Mouse (Mus musculus) liver, postnatal 0 days (tissue): ENCODE data around the gene Nup43. TPM values are rescaled to one million over a fixed set of nuclear protein-coding genes. Genes with fewer than 3 reads are reported as not detected.

Experiments used
- ATAC-seq: fragments of 200-750 bp; cut with Nextera tagmentation; 2 replicates; pipeline ENCODE4 v1.8.0; 2017; ENCODE audit warnings: mild to moderate bottlenecking, moderate library complexity
- DNase-seq: peaks from one replicate; pipeline ENCODE4 v3.0.0-alpha.2; 2016
- H3K27ac ChIP-seq: fragments of 300-500 bp; sonication (generic); 2 replicates; pipeline ENCODE4 v1.5.1; 2014; ENCODE audit warnings: antibody characterized with exemption, moderate library complexity, mild to moderate bottlenecking, low read depth
- H3K27me3 ChIP-seq: fragments of 300-500 bp; sonication (generic); 2 replicates; pipeline ENCODE4 v1.6.1; 2014; ENCODE audit warnings: low read length, control low read depth, mixed read lengths; ENCODE audit not compliant: insufficient read depth
- H3K36me3 ChIP-seq: fragments of 300-500 bp; sonication (generic); replicated peaks from 2 replicates; pipeline ENCODE4 v1.6.1; 2014; ENCODE audit warnings: mild to moderate bottlenecking, control low read depth, low read length, moderate library complexity, mixed read lengths; ENCODE audit not compliant: insufficient read depth
- H3K4me1 ChIP-seq: fragments of 300-500 bp; sonication (generic); 2 replicates; pipeline ENCODE4 v1.6.1; 2014; ENCODE audit warnings: antibody characterized with exemption, mild to moderate bottlenecking, control low read depth; ENCODE audit not compliant: insufficient read depth
- H3K4me2 ChIP-seq: fragments of 300-500 bp; sonication (generic); 2 replicates; pipeline ENCODE4 v1.6.1; 2014; ENCODE audit warnings: low read depth, mild to moderate bottlenecking, low read length, moderate library complexity, mixed read lengths
- H3K4me3 ChIP-seq: fragments of 300-500 bp; sonication (generic); 2 replicates; pipeline ENCODE4 v1.5.1; 2014; ENCODE audit warnings: low read depth, low read length
- H3K9ac ChIP-seq: fragments of 300-500 bp; sonication (generic); replicated peaks from 2 replicates; pipeline ENCODE4 v1.6.1; 2014; ENCODE audit warnings: mild to moderate bottlenecking, moderate library complexity
- H3K9me3 ChIP-seq: fragments of 300-500 bp; sonication (generic); 2 replicates; pipeline ENCODE4 v1.6.1; 2016; ENCODE audit warnings: mild to moderate bottlenecking, control low read depth, low read length, mixed read lengths
- CTCF ChIP-seq: sonication (generic); IDR thresholded peaks from 2 replicates; pipeline ENCODE4 v1.5.1; 2016; ENCODE audit warnings: antibody characterized with exemption, low read depth
- EP300 ChIP-seq: IDR thresholded peaks from 2 replicates; pipeline ENCODE4 v1.6.1; 2016; ENCODE audit warnings: antibody characterized with exemption, low read depth, mild to moderate bottlenecking
- WGBS: fragments of 180-500 bp; shearing (Covaris S2); extraction: QIAGEN DNeasy Blood & Tissue Kit; methylation state at CpG from one replicate; pipeline ENCODE4 v1.1.7; 2014; ENCODE audit not compliant: insufficient replicate concordance; 5-methylcytosine and 5-hydroxymethylcytosine counted together
- polyA plus RNA-seq: library from polyadenylated mRNA; unstranded; fragments of >200 nt; fragmentation: Nextera tagmentation; extraction: Ambion mirVana; gene quantifications from 2 replicates; pipeline ENCODE4 v1.2.1, GENCODE M21; 2015

Nup43 gene
- polyA plus RNA-seq, 1 experiment from 2014 or later, result 13.7 TPM

DNA sequence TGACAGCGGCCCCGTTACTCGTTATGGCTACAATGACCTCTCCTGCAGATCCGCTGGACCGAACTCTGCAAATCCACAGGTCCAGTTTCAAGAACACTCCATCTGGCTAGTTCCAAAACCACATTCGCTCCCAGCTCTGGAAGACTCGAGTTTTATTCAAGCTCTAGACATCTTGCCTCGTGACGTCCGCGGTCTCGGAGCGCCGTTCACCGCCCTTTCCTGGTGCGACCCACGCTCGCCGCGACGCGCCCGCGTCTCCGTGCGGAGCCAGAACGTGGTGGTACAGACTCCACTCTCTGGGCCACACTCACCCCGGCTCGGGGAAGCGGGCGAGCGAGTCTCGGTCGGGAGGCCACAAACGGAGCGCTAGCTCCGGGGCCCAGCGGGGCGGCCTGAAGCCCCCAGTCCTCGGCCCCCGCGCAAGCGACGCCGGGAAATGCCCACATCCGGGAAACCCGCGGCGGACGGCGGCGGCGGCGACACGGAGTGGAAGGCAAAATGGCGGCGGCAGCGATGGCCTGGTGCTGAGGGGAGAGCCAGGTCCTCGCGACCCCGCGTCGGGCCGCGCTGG, 13.5 kb downstream of the Nup43 start, which contains the start of the genes Pcmt1 and Lats1:
TSS of gene Pcmt1 (minus strand) at position 406 of the 571 bp plus-strand sequence.
TSS of gene Lats1 (plus strand) at position 484 of the 571 bp plus-strand sequence.
- peaks cover 30% of the 10 kb centered on the region for H3K4me1 ChIP-seq
- DNase-seq (peak; percentile 91), ATAC-seq (peak; percentile 85)
- peak within 1 kb of the TSS; percentile 98 for H3K4me3 ChIP-seq
- H3K9ac ChIP-seq, result peak within 1 kb of the TSS; percentile 92
- no peaks in the 10 kb centered on the region for H3K9me3 ChIP-seq
- peak within 1 kb of the TSS; percentile 94 for H3K4me2 ChIP-seq
- WGBS, result under 1% methylated on average over 50 of the region's 65 CpGs
- TF ChIP-seq EP300 (no peak), CTCF (no peak)
- H3K36me3 ChIP-seq, result peaks cover 20% of the 10 kb centered on the region
- peak within 1 kb of the TSS; percentile 98 for H3K27ac ChIP-seq
- H3K27me3 ChIP-seq, result no peaks in the 10 kb centered on the region

GRCm38 (mm10) chr10:7681343-7682025, 14.2 kb downstream of the Nup43 start:
- peak; percentile 76 for DNase-seq
- peak overlapping the region; percentile 94 for H3K4me2 ChIP-seq
- TF ChIP-seq EP300 (no peak), CTCF (peak; percentile 51)
- H3K27ac ChIP-seq, result peak overlapping the region; percentile 98
- ATAC-seq, result peak; percentile 87
- no peaks in the 10 kb centered on the region for H3K9me3 ChIP-seq
- H3K9ac ChIP-seq, result peak overlapping the region; percentile 92
- under 1% methylated on average over 56 of the region's 64 CpGs for WGBS
- H3K27me3 ChIP-seq, result no peaks in the 10 kb centered on the region
- H3K36me3 ChIP-seq, result peaks cover 14% of the 10 kb centered on the region
- peaks cover 36% of the 10 kb centered on the region for H3K4me1 ChIP-seq
- H3K4me3 ChIP-seq, result peak overlapping the region; percentile 98

- 43% methylated on average over 3 of the region's 3 CpGs for WGBS
- Histone ChIP-seq H3K4me2 (peak overlapping the region; percentile 94), H3K27me3 (no peaks in the 10 kb centered on the region), H3K36me3 (peaks cover 10% of the 10 kb centered on the region), H3K4me3 (peak overlapping the region; percentile 98), H3K4me1 (peaks cover 41% of the 10 kb centered on the region), H3K9me3 (no peaks in the 10 kb centered on the region), H3K27ac (peak overlapping the region; percentile 98), H3K9ac (peak overlapping the region; percentile 92)
- no peak for TF ChIP-seq CTCF
- no peak for TF ChIP-seq EP300
- ATAC-seq (no peak), DNase-seq (no peak)
These were observed 14.9 kb downstream of the Nup43 start for GRCm38 (mm10) chr10:7682249-7682648.

GRCm38 (mm10) chr10:7686902-7687301, 19.6 kb downstream of the Nup43 start:
- Histone ChIP-seq H3K27me3 (no peaks in the 10 kb centered on the region), H3K4me2 (no peak overlapping the region), H3K9ac (no peak overlapping the region), H3K4me3 (no peak overlapping the region), H3K27ac (no peak overlapping the region), H3K9me3 (no peaks in the 10 kb centered on the region), H3K36me3 (peaks cover 8% of the 10 kb centered on the region), H3K4me1 (peaks cover 29% of the 10 kb centered on the region)
- ATAC-seq (no peak), DNase-seq (no peak)
- TF ChIP-seq EP300 (no peak), CTCF (no peak)
- WGBS, result 60% methylated on average over 6 of the region's 6 CpGs

DNA sequence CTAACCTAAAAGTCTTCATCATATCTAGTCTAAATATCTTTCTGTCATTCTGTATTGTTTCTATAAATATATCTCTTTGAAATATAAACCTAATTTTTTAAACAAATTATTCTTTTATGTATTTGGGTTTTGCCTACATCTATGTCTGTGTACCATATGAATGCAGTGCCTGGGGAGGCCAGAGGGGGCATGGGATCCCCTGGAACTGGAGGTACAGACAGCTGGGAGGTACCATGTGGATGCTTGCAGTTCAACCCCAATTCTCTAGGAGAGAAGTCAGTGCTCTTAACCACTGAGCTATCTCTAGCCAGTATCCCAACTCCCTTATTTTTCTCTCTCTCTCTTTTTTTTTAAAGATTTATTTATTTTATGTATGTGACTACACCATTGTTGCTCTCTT, 28.0 kb downstream of the Nup43 start:
- H3K36me3 ChIP-seq, result peaks cover 69% of the 10 kb centered on the region
- H3K4me2 ChIP-seq, result no peak overlapping the region
- H3K27ac ChIP-seq, result no peak overlapping the region
- ATAC-seq (0 out of 2 replicates have a peak, but pooled peaks have one; percentile 59), DNase-seq (no peak)
- H3K27me3 ChIP-seq, result no peaks in the 10 kb centered on the region
- no peaks in the 10 kb centered on the region for H3K9me3 ChIP-seq
- TF ChIP-seq CTCF (peak; percentile 38), EP300 (no peak)
- H3K9ac ChIP-seq, result no peak overlapping the region
- H3K4me3 ChIP-seq, result no peak overlapping the region
- no peaks in the 10 kb centered on the region for H3K4me1 ChIP-seq

DNA sequence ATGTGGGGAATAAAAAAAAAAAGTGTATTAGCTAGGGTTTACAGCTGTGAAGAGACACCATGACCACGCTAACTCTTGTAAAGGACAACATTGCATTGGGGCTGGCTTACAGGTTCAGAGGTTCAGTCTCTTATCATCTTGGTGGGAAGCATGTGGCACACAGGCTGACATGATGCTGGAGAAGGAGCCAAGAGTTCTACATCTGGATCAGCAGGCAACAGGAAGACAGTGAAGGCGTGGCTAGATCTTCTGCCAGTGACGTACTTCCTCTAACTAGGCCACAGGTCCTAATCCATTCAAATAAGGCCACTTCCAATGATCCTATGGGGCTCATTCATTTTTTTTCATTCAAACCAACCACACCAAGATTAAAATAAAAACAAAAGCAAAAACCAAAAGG, 32.8 kb downstream of the Nup43 start:
- 58% methylated on average over 3 of the region's 3 CpGs for WGBS
- no peaks in the 10 kb centered on the region for H3K9me3 ChIP-seq
- ATAC-seq, result no peak
- no peaks in the 10 kb centered on the region for H3K4me1 ChIP-seq
- no peak overlapping the region for H3K4me2 ChIP-seq
- H3K36me3 ChIP-seq, result peaks cover 80% of the 10 kb centered on the region
- no peak overlapping the region for H3K27ac ChIP-seq
- TF ChIP-seq CTCF (no peak), EP300 (no peak)
- H3K4me3 ChIP-seq, result no peak overlapping the region
- H3K27me3 ChIP-seq, result no peaks in the 10 kb centered on the region
- H3K9ac ChIP-seq, result no peak overlapping the region
- no peak for DNase-seq
